Mouse (Mus musculus) A20 (cell line): ENCODE data around the gene Ets1.

Experiments used
- DNase-seq: peaks from one replicate; pipeline ENCODE4 v3.0.0-alpha.2; 2011; ENCODE audit warnings: low read depth, low spot score

Ets1 gene

GRCm38 (mm10) chr9:32694916-32695490, 59.0 kb downstream of the Ets1 start:
- DNase-seq, result no peak

DNA sequence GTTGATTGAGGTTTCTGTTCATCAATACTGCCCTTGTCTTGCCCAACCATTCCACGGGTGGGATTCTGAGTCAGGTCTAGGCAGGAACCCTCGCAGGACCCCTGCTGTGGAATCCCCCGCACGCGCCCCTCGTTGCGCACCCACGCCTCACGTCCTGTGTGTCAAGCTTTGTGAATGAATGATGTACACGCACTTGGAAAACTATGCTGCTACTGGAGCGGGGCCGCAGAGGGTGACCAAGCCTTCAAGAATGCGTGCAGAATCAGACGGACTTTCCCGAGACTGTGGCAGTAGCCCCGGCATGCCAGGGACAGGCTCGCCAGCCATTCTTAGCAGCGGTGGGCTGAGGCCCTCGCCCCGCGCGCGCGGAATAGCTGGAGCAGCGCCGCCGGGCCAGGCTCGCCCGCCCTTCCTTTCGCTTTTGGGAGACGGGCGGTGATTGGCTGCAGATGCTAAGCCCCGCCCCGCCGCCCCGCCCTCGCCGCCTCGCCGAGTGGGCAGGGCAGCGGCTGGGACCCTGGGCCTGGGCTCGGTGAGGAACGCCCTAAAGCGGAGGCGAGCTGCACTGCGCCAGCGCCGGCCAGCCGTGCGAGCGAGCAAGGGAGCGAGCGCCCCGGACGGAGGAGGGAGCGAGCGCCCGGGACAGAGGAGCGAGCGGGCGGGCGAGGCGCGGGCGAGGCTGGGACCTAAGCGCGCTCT, 59.6 kb downstream of the Ets1 start:
- DNase-seq, result peak; percentile 97

DNA sequence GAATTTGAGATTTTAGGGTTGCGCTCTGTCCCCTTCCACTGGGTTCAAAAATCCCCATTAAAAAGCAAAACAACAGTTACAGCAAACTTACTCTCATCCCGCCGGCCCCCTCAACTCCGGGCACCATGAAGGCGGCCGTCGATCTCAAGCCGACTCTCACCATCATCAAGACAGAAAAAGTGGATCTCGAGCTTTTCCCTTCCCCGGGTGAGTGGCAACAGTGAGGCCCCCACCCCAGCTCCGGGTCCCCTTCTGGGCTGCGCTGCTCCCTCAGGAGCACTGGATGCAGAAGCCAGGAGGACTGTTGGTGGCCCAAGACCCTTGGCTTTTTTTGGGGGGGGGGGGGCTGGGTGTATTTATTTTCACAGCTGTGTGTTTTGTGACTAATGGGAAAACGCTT, 60.2 kb downstream of the Ets1 start:
- no peak for DNase-seq

DNA sequence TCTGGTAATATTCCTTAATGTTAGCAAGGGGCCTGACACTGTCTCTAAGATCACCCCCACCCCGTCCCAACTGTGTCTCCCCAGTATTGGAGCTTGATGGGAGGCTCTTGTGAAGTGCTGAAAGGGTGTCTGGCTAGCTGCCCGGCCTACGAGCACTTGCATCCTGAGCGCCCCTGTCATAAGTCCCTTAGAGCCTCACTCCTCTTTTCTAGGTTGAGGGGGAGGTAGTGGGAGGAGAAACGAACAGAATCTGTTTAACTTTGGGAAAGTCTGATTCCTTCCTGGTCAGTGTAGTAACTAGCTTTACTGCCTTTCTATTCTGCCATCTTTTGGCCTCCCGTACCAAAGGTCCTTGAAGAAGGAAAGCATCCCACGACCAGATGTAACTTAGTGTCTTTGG, 60.7 kb downstream of the Ets1 start:
- peak; percentile 64 for DNase-seq

GRCm38 (mm10) chr9:32697291-32698110, 61.5 kb downstream of the Ets1 start:
- DNase-seq, result no peak

DNA sequence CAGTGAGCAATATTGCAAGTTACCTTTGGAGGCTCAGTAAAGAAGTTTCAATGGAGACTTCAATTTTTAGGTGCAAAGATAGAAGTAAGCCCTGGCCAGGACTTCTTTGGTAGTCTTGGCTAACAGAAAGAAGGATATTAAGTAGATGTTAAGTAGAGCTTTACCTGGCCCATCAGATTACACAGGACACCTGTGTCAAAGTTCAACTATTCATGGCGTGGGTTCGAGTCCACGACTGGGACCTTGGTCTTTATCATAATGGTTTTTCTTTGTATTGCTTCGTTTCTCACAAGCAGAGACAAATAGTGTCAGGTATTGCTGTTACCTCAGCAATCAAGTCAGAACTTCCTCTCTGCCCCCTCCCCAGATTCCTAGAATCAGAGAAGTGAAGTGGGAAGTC, 62.7 kb downstream of the Ets1 start:
- DNase-seq, result no peak

DNA sequence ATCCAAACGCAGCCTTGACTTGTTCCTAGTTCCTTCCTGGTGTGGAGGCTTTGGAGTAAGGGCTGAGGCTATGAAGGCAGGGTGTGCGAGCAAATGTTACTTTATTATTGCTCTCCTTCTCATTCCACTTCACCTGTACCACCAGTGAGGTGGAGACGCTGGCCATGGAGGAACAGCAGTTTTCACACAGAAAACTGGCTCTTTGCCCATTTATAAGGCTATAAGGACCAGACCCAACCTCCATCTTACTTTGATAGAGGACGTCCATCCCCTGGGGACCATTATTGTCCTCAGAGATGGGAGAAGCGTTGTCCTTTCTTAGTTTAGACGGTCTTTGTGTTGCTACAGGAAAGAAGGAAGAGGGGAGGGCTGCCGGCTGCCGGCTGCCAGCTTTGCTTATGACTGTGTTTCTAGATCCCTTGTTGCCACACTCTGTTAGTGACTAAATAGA, 63.4 kb downstream of the Ets1 start:
- DNase-seq, result no peak

GRCm38 (mm10) chr9:32700091-32700905, 64.3 kb downstream of the Ets1 start:
- no peak for DNase-seq

- DNase-seq, result no peak
Measured at GRCm38 (mm10) chr9:32701126-32701997, 65.3 kb downstream of the Ets1 start.

GRCm38 (mm10) chr9:32701998-32702305, 65.9 kb downstream of the Ets1 start:
- no peak for DNase-seq

- no peak for DNase-seq
Measured at GRCm38 (mm10) chr9:32702836-32703395, 66.9 kb downstream of the Ets1 start.

DNA sequence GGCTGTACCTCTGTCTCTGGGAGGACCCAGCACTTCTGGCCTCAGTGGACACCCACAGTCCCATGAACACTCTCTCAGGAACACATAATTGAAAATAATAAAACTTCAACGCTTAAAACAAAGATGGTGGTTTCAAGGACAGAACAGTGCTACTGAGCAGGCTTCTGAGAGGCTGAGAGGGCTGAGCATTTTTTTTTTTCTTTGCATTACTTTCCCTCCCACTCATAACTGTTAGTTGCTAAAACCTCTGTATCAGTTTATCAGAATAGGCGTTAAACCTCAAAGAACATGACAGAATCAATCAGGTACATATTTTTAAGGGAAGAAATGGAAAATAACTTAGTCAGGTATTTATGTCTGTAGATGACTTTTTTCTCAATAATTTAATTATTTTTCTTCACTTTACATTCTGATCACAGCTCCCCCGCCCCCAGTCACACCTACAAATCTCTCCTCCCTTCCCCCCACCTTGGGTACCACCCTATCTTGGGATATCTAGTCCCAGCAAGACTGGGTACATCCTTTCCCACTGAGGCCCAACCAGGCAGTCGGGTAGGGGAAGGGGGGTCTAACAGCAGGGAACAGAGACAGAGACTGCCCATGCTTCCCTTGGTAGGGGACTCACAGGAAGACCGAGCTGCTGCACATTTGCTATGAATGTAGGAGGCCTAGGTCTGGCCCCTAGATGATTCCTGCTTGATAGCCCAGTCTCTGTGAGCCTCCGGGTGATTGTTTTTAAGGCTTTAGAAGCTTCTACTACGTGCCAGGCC, 68.1 kb downstream of the Ets1 start:
- no peak for DNase-seq

DNA sequence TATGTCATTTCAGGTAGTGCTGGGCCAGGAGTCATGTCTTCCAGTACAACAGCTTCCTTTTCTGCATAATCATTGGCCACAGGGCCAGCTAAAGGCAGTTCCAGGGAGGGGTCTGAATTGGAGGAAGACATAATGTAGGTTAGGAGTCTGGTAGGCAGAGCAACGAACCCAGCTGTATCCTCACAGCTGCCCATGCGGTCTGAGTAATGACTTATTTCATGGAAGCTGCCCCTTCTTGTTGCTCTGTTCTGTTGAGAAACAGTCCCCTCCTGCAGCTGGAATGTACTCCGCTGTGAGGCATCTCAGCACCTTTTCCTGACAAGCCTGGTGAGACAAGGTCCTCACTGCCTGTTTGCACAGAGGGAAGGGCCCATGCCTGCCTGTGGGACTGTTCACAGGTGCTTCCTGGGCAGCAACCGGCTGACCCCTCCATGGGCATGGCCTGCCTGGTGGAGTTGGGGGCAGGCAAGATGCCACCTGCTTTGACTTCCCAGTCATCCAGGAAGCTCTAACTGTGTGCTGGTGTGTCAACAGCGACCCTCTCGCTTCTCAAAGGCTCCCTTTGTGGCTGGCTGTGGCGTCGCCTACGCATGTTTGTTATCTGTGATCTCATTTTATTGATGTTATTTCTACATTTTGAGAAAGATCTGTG, 69.9 kb downstream of the Ets1 start:
- DNase-seq, result no peak

DNA sequence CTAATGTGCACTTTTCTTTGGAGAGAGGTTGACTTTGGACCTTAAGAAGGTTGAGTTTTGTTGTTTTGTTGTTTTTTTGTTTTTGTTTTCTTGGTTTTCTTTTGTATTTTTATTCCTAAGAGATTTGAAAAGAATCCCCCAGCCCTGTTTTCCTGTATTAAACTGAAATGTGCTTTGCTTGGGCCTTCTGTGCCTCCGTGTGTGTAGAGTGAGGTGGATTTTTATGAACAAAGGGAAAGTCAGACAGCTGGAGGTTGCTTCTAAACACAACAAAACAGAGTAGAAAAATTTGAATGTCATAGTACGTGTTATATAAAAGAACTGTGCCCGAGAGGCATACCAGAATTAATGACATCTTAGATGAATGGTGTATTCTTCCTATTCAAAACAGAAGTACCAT, 71.4 kb downstream of the Ets1 start:
- no peak for DNase-seq

GRCm38 (mm10) chr9:32708491-32708890, 72.5 kb downstream of the Ets1 start:
- DNase-seq, result no peak

DNA sequence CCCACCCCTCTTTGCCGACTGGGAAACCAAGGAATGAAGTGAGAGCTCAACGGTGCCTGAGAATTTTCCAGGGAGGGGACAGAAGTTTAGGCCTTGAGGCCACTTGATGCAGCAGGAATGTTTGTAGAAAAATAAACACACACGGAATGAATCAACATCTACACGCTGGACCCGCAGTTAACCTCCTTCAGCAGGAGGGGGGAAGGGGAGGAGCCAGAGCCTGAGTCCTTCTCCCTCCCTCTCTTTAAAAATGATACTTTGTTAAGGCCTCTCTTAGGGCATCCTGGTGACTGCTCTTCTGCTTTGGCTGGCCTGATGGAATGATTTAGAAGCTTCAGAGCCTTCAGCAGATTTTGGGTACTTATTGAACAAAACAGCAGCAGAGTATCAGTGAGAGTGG, 73.3 kb downstream of the Ets1 start:
- no peak for DNase-seq

DNA sequence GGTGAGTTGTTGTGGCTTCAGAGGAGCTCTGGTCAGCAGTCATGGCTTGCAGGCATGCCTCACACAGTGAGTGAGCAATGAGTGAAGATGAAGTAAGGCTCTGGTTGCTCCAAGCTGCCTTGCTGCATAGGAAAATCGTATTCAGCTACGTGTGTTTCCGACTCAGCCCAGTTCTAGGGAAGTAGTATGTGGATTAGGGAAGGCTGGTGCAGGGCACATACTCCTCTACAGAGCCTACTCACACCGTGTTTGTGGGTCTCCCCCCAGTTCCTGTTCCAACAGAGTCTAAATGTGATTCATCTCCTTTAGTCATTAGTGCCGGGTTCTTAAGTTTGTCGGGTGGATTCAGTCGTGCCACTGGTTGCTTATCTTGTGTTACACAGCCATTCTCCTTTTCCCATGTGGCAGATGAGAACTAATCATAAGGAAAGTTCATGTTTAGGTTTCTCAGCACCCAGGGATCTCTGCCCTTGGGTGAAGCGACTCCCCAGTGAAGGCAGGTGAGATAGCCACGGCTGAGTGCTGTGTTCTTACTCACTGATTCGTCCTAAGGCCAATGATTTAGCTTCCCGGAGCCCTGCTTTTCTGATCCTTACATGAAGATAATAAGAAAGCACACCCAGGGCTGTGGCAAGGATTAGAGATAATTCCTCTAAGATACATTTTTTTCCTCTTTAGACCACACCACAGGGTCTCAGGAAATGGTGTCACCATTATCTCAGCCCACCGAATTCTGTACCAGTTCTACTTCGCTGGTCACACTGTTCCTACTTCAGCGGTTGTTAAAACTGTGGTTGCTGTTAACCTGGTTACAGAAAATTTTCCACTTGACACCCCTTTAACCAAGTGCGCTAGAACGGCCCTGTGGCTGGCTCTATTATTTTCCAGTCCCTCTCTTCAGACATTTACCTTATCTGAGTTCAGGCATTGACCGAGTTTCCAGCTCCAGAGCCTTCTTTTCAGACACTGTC, 74.0 kb downstream of the Ets1 start:
- no peak for DNase-seq

DNA sequence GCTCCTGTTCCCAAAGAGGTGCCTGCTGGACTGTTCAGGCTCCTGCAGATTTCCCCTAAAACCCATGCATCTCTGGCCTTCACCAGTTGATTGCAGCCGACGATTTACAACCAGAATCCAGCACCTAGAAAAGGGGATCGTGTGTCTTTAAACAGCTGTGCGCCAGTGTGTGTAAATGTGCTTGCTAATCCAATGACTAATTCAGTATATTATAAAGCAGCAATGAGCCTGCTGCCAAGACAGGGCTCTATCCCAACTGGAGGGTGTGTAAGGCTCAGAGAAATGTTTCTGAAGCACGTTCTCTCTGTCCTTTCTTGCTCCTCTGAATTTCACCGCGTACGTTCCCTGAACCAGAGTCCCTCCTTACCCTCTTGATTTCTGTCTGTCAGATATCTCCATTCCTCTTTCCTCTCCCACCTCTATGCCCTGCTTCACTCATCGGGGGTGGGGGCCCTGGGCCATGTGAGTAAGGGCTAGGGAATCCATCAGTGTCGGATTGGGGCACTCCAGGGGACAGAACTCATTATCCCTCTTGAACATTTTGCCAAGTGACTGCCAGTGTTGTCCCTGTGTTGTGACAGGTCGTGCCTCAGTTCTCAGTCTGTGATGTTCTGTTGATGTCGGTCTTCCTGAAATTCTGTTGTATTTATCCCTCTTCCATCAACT, 75.1 kb downstream of the Ets1 start:
- no peak for DNase-seq
